Mouse (Mus musculus) lung, postnatal 0 days (tissue): ENCODE measurements around the gene Hmcn2. TPM values are rescaled to one million over a fixed set of nuclear protein-coding genes. Genes with fewer than 3 reads are reported as not detected.
A peak's percentile ranks its signal among the peaks of the same experiment; 100 is the strongest.

Experiments
- ATAC-seq: fragments of 200-750 bp; cut with Nextera tagmentation; 2 replicates; pipeline ENCODE4 v1.8.0; 2017; ENCODE audit warnings: moderate library complexity
- DNase-seq: peaks from one replicate; pipeline ENCODE4 v3.0.0-alpha.2; 2016; ENCODE audit warnings: low spot score
- H3K27ac ChIP-seq: fragments of 300-500 bp; sonication (generic); 2 replicates; pipeline ENCODE4 v1.5.1; 2014; ENCODE audit warnings: antibody characterized with exemption, mild to moderate bottlenecking, low read length, mixed read lengths
- H3K27me3 ChIP-seq: fragments of 300-500 bp; sonication (generic); replicated peaks from 2 replicates; pipeline ENCODE4 v1.6.1; 2014; ENCODE audit warnings: low read length, mixed read lengths; ENCODE audit not compliant: insufficient read depth
- H3K36me3 ChIP-seq: fragments of 300-500 bp; sonication (generic); 2 replicates; pipeline ENCODE4 v1.6.1; 2014; ENCODE audit warnings: low read length, mixed read lengths; ENCODE audit not compliant: insufficient read depth
- H3K4me1 ChIP-seq: fragments of 300-500 bp; sonication (generic); 2 replicates; pipeline ENCODE4 v1.6.1; 2014; ENCODE audit warnings: antibody characterized with exemption, low read depth, low read length, mixed read lengths; ENCODE audit not compliant: insufficient read depth
- H3K4me2 ChIP-seq: fragments of 300-500 bp; sonication (generic); replicated peaks from 2 replicates; pipeline ENCODE4 v1.6.1; 2014; ENCODE audit warnings: low read depth, mild to moderate bottlenecking, low read length, moderate library complexity, mixed read lengths
- H3K4me3 ChIP-seq: fragments of 300-500 bp; sonication (generic); 2 replicates; pipeline ENCODE4 v1.5.1; 2014; ENCODE audit warnings: low read depth, low read length
- H3K9ac ChIP-seq: fragments of 300-500 bp; sonication (generic); replicated peaks from 2 replicates; pipeline ENCODE4 v1.6.1; 2014; ENCODE audit warnings: low read depth, mild to moderate bottlenecking
- H3K9me3 ChIP-seq: fragments of 300-500 bp; sonication (generic); 2 replicates; pipeline ENCODE4 v1.6.1; 2016; ENCODE audit warnings: low read length, mixed read lengths
- CTCF ChIP-seq: IDR thresholded peaks from 2 replicates; pipeline ENCODE4 v1.5.1; 2016; ENCODE audit warnings: antibody characterized with exemption, mild to moderate bottlenecking
- EP300 ChIP-seq: IDR thresholded peaks from 2 replicates; pipeline ENCODE4 v1.6.1; 2016; ENCODE audit warnings: antibody characterized with exemption, mild to moderate bottlenecking, control low read depth
- WGBS: fragments of 180-500 bp; shearing (Covaris S2); extraction: QIAGEN DNeasy Blood & Tissue Kit; methylation state at CpG from one replicate; pipeline ENCODE4 v1.1.7; 2014; 5-methylcytosine and 5-hydroxymethylcytosine counted together
- polyA plus RNA-seq: library from polyadenylated mRNA; unstranded; fragments of >200 nt; fragmentation: Nextera tagmentation; extraction: Ambion mirVana; gene quantifications from 2 replicates; pipeline ENCODE4 v1.2.1, GENCODE M21; 2015

Hmcn2 gene
- polyA plus RNA-seq, 1 experiment from 2014 or later = 1.1 TPM

- no peak for ATAC-seq
- WGBS = 36% methylated on average over 6 of the region's 6 CpGs
- Histone ChIP-seq H3K4me3 (no peak overlapping the region), H3K27ac (no peak overlapping the region), H3K9me3 (no peaks in the 10 kb centered on the region), H3K9ac (no peak overlapping the region), H3K4me1 (no peaks in the 10 kb centered on the region), H3K4me2 (no peak overlapping the region), H3K27me3 (no peaks in the 10 kb centered on the region), H3K36me3 (no peaks in the 10 kb centered on the region)
- DNase-seq = peak; percentile 63
- TF ChIP-seq CTCF = peak; percentile 84
- no peak for TF ChIP-seq EP300
Observed at GRCm38 (mm10) chr2:31435567-31435966, 121.4 kb downstream of the Hmcn2 start.

GRCm38 (mm10) chr2:31437480-31438245, 123.4 kb downstream of the Hmcn2 start:
- no peak for ATAC-seq
- Histone ChIP-seq H3K4me2 (no peak overlapping the region), H3K4me1 (no peaks in the 10 kb centered on the region), H3K9me3 (no peaks in the 10 kb centered on the region), H3K27ac (no peak overlapping the region), H3K9ac (no peak overlapping the region), H3K27me3 (no peaks in the 10 kb centered on the region), H3K4me3 (no peak overlapping the region), H3K36me3 (no peaks in the 10 kb centered on the region)
- no peak for TF ChIP-seq CTCF
- TF ChIP-seq EP300 = no peak
- WGBS = 56% methylated on average over 13 of the region's 14 CpGs
- DNase-seq = no peak

GRCm38 (mm10) chr2:31439576-31439975, 125.4 kb downstream of the Hmcn2 start:
- no peaks in the 10 kb centered on the region for H3K27me3 ChIP-seq
- no peak overlapping the region for H3K27ac ChIP-seq
- no peak overlapping the region for H3K4me2 ChIP-seq
- no peak overlapping the region for H3K4me3 ChIP-seq
- no peak overlapping the region for H3K9ac ChIP-seq
- H3K36me3 ChIP-seq = no peaks in the 10 kb centered on the region
- H3K4me1 ChIP-seq = no peaks in the 10 kb centered on the region
- 78% methylated on average over 6 of the region's 6 CpGs for WGBS
- no peak for TF ChIP-seq EP300
- TF ChIP-seq CTCF = no peak
- DNase-seq (no peak), ATAC-seq (no peak)
- H3K9me3 ChIP-seq = no peaks in the 10 kb centered on the region

GRCm38 (mm10) chr2:31442480-31443160, 128.4 kb downstream of the Hmcn2 start:
- no peaks in the 10 kb centered on the region for H3K27me3 ChIP-seq
- H3K9me3 ChIP-seq = no peaks in the 10 kb centered on the region
- no peak overlapping the region for H3K4me2 ChIP-seq
- no peaks in the 10 kb centered on the region for H3K36me3 ChIP-seq
- no peaks in the 10 kb centered on the region for H3K4me1 ChIP-seq
- ATAC-seq (peak; percentile 38; the same call in 1 of the 2 replicates), DNase-seq (peak; percentile 34)
- H3K4me3 ChIP-seq = no peak overlapping the region
- H3K9ac ChIP-seq = no peak overlapping the region
- H3K27ac ChIP-seq = no peak overlapping the region
- WGBS = 65% methylated on average over 11 of the region's 11 CpGs
- TF ChIP-seq CTCF (no peak), EP300 (no peak)

GRCm38 (mm10) chr2:31446036-31446435, 131.8 kb downstream of the Hmcn2 start:
- Histone ChIP-seq H3K9me3 (no peaks in the 10 kb centered on the region), H3K27ac (no peak overlapping the region), H3K9ac (no peak overlapping the region), H3K4me1 (no peaks in the 10 kb centered on the region; the same call in 1 of the 2 replicates), H3K27me3 (no peaks in the 10 kb centered on the region), H3K36me3 (no peaks in the 10 kb centered on the region), H3K4me2 (no peak overlapping the region), H3K4me3 (no peak overlapping the region)
- 69% methylated on average over 4 of the region's 4 CpGs for WGBS
- TF ChIP-seq EP300 (no peak), CTCF (no peak)
- DNase-seq (no peak), ATAC-seq (no peak)

- Histone ChIP-seq H3K9me3 (no peaks in the 10 kb centered on the region), H3K9ac (no peak overlapping the region), H3K36me3 (no peaks in the 10 kb centered on the region), H3K4me3 (no peak overlapping the region), H3K27ac (no peak overlapping the region), H3K27me3 (no peaks in the 10 kb centered on the region), H3K4me2 (no peak overlapping the region), H3K4me1 (no peaks in the 10 kb centered on the region; the same call in 1 of the 2 replicates)
- no peak for ATAC-seq
- no peak for DNase-seq
- 59% methylated on average over 4 of the region's 4 CpGs for WGBS
- TF ChIP-seq EP300 (no peak), CTCF (no peak)
Observed at GRCm38 (mm10) chr2:31446456-31446855, 132.2 kb downstream of the Hmcn2 start.
